Mouse (Mus musculus) olfactory bulb, adult 2 months (tissue): ENCODE results near the gene Olfr1368.
A peak's percentile ranks its signal among the peaks of the same experiment; 100 is the strongest.

Experiments
- CTCF ChIP-seq: fragments of 200-500 bp; IDR thresholded peaks from 2 replicates; pipeline ENCODE4 v1.5.1; 2012; ENCODE audit warnings: low read depth, mild to moderate bottlenecking, low read length, moderate library complexity; ENCODE audit not compliant: insufficient read depth
- POLR2A ChIP-seq: fragments of 200-500 bp; IDR thresholded peaks from 2 replicates; pipeline ENCODE4 v1.6.1; 2012; ENCODE audit warnings: mild to moderate bottlenecking, low read depth, low read length, moderate library complexity; ENCODE audit not compliant: insufficient read depth

- no peak for TF ChIP-seq CTCF
- TF ChIP-seq POLR2A = peak; percentile 67
Observed at GRCm38 (mm10) chr13:21179724-21180550, 34.3 kb upstream of the Olfr1368 start.
